Mouse (Mus musculus) ES-Bruce4 (cell line): ENCODE data around the gene Acod1. TPM values are rescaled to one million over a fixed set of nuclear protein-coding genes. Genes with fewer than 3 reads are reported as not detected.

Experiments
- H3K27ac ChIP-seq: 2 replicates; pipeline ENCODE4 v1.5.1; 2012; ENCODE audit warnings: low read length, inconsistent platforms; ENCODE audit not compliant: insufficient read depth
- H3K27me3 ChIP-seq: 2 replicates; pipeline ENCODE4 v1.6.1; 2012; ENCODE audit warnings: mild to moderate bottlenecking, low read length, inconsistent platforms; ENCODE audit not compliant: control insufficient read depth, poor library complexity, insufficient read depth, severe bottlenecking
- H3K36me3 ChIP-seq: 2 replicates; pipeline ENCODE4 v1.6.1; 2012; ENCODE audit warnings: inconsistent platforms, mild to moderate bottlenecking, low read length, moderate library complexity; ENCODE audit not compliant: control insufficient read depth, poor library complexity, insufficient read depth, severe bottlenecking
- H3K4me1 ChIP-seq: one replicate; pipeline ENCODE4 v1.8.1; 2011; ENCODE audit warnings: low read length; ENCODE audit not compliant: control insufficient read depth, insufficient read depth
- H3K4me3 ChIP-seq: 2 replicates; pipeline ENCODE4 v1.5.1; 2011; ENCODE audit warnings: low read depth, mild to moderate bottlenecking, low read length
- H3K9ac ChIP-seq: 2 replicates; pipeline ENCODE4 v1.6.1; 2012; ENCODE audit warnings: low read depth, mild to moderate bottlenecking, inconsistent platforms; ENCODE audit not compliant: poor library complexity, severe bottlenecking
- H3K9me3 ChIP-seq: replicated peaks from 2 replicates; pipeline ENCODE4 v1.6.1; 2012; ENCODE audit warnings: mild to moderate bottlenecking, low read length, inconsistent platforms; ENCODE audit not compliant: control insufficient read depth, poor library complexity, insufficient read depth, severe bottlenecking
- CTCF ChIP-seq: IDR thresholded peaks from one replicate; pipeline ENCODE4 v1.8.1; 2011; ENCODE audit warnings: low read depth, low read length
- EP300 ChIP-seq: IDR thresholded peaks from 2 replicates; pipeline ENCODE4 v1.6.1; 2011; ENCODE audit warnings: low read depth, low read length; ENCODE audit not compliant: insufficient read depth
- POLR2A ChIP-seq: IDR thresholded peaks from one replicate; pipeline ENCODE4 v1.8.1; 2011; ENCODE audit warnings: low read length; ENCODE audit not compliant: insufficient read depth
- polyA plus RNA-seq: library from polyadenylated mRNA; stranded (reverse); fragments of >200 nt; gene quantifications from 2 replicates; pipeline ENCODE4 v1.2.4, GENCODE M21; 2011; ENCODE audit warnings: low read depth; ENCODE audit not compliant: missing spikeins, insufficient read depth, insufficient read length

Gene Acod1
- polyA plus RNA-seq, 1 experiment = not detected

DNA sequence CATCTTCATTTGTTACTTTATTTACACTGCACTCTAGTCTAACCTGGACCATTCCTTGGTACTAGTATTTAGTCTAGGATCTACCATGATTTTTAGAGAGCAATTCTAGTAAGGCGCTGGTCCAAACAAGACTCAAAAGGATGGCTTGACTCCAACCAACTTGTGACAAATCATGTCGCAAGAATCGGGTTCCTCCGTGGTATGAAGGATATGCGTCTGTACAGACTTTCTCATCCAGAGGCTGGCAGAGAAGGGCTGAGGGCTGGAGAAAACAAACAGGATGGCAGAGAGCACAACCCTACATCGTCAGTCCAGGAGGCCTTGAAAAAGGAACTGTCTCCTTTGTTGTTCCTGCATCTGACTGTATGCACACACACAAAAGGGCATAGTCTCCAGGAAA lies 49.8 kb downstream of the Acod1 start:
- H3K9me3 ChIP-seq = no peaks in the 10 kb centered on the region
- H3K36me3 ChIP-seq = peaks cover 47% of the 10 kb centered on the region
- no peak for TF ChIP-seq EP300
- no peak for TF ChIP-seq CTCF
- no peak for TF ChIP-seq POLR2A
- H3K27ac ChIP-seq = no peak overlapping the region
- H3K9ac ChIP-seq = 0 out of 2 replicates have a peak overlapping the region, but pooled peaks have one; percentile 36
- no peaks in the 10 kb centered on the region for H3K27me3 ChIP-seq
- no peak overlapping the region for H3K4me3 ChIP-seq
- peaks cover 6% of the 10 kb centered on the region for H3K4me1 ChIP-seq

DNA sequence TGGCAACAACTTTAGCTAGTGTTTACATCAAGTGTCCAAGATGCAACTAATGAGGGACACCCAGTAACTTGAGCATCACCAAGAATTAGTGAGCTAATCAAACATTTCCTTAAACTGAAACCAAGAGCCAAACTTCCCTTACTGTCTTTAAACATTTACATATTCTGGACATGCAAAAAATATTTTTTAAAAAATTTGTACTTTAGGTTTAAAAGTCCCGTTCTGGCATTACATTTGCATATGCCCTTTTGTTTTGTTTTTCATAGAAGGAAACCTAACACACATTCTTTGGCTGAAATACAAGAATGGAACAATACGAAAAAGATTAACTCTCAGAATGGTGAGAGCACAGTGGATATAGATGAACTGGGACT lies 51.4 kb downstream of the Acod1 start:
- H3K27me3 ChIP-seq = no peaks in the 10 kb centered on the region
- no peak for TF ChIP-seq CTCF
- H3K9me3 ChIP-seq = no peaks in the 10 kb centered on the region
- H3K4me3 ChIP-seq = peak overlapping the region; percentile 79
- peak overlapping the region; percentile 68 for H3K27ac ChIP-seq
- peaks cover 32% of the 10 kb centered on the region for H3K36me3 ChIP-seq
- peaks cover 6% of the 10 kb centered on the region for H3K4me1 ChIP-seq
- H3K9ac ChIP-seq = peak overlapping the region; percentile 100

DNA sequence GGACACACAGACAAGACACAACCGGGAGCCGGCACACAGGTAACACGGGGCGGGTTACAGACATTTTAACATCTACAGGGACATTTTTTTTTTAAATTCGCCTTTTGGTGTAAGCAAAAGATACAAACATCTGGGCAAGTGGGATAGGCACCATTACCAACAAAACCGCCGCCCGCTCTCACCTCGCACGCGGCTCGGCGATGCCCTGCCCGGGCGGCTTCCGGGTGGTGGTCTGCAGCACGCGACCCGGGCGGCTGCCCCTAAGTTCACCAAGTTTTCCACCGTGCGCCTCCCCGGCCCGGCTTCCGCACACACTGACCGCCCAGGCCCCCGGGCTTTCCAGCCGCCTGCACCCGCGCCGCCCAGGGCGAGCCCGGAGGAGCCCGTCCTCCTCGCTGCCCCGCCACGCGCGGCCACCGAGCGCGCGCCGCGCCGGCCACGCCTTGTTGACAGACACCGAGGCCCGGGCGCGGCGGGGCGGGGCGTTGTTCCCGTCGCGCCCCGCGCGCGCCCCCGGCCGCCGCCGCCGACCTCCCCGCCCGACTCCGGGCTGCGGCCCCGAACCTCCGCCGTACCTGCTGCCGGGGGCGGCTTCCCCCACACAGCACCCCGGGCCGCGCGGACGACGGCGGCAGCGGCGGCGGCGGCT lies 51.9 kb downstream of the Acod1 start:
- H3K36me3 ChIP-seq = peaks cover 27% of the 10 kb centered on the region
- H3K4me3 ChIP-seq = peak overlapping the region; percentile 94
- no peaks in the 10 kb centered on the region for H3K27me3 ChIP-seq
- TF ChIP-seq POLR2A (no peak), CTCF (no peak), EP300 (no peak)
- peaks cover 6% of the 10 kb centered on the region for H3K4me1 ChIP-seq
- H3K9ac ChIP-seq = peak overlapping the region; percentile 100
- peak overlapping the region; percentile 98 for H3K27ac ChIP-seq
- no peaks in the 10 kb centered on the region for H3K9me3 ChIP-seq

DNA sequence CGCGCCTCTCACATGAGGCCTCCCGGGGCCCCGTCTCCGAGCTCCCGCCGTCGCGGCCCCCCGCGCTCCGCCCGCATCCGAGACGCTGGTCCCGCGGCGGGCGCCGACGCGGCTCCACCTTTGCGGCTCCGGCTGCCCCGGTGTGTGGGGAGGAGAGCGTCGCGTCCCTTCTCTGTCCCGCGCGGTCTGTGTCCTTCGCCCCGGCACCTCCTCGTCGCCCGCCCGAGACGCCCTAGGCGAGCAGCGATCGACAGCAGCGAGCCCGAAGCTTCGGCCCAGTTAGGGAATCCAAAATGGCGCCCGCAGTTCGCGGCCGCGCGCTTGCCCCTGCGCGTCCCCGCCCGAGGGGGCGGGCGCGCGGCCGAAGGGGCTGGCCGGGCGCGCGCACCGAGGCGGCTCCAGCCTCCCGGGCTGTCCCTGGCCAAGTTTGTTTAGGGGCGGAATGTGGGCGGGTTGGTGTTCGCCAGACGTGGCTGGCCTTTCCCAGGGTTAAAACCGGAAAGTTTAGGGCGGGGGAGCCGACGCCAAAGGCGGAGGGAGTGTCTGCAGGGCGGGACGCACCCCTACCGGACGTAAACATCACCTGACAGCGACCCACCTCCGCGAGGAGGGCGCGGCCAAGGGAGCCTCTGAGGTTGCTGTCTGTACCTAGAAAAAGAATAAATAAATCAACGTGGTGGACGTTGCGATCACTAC lies 52.6 kb downstream of the Acod1 start, which contains the start of gene Fbxl3:
Fbxl3 (minus strand) TSS at position 329 of the 696 bp plus-strand sequence.
- no peaks in the 10 kb centered on the region for H3K9me3 ChIP-seq
- no peak for TF ChIP-seq POLR2A
- peak; percentile 96 for TF ChIP-seq EP300
- TF ChIP-seq CTCF = no peak
- peak within 1 kb of the TSS; percentile 98 for H3K27ac ChIP-seq
- H3K27me3 ChIP-seq = no peaks in the 10 kb centered on the region
- peak within 1 kb of the TSS; percentile 100 for H3K9ac ChIP-seq
- peaks cover 20% of the 10 kb centered on the region for H3K36me3 ChIP-seq
- H3K4me3 ChIP-seq = peak within 1 kb of the TSS; percentile 94
- H3K4me1 ChIP-seq = peaks cover 6% of the 10 kb centered on the region

DNA sequence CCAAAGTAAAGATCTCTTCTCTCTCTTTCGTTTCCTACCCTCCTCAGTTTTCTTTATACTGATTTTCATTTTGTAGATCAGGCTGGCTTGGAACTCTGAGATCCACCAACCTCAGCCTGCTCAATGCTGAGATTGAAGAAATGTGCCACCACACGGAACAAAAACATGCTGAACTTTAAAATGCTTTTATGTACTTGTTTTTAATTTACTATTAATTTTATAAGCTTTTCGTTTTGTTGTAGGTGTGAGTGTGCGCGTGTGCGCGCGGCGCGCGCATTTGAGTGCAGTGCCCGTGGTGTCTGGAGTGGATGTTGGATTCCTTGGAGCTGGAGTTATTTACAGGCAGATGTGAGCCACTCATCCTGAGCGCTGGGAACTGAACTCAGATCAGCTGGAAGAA lies 53.5 kb downstream of the Acod1 start:
- TF ChIP-seq POLR2A (no peak), EP300 (no peak), CTCF (no peak)
- H3K36me3 ChIP-seq = peaks cover 13% of the 10 kb centered on the region
- peak overlapping the region; percentile 71 for H3K9ac ChIP-seq
- H3K4me1 ChIP-seq = peaks cover 5% of the 10 kb centered on the region
- H3K9me3 ChIP-seq = no peaks in the 10 kb centered on the region
- H3K4me3 ChIP-seq = no peak overlapping the region; the same call in 1 of the 2 replicates
- 0 out of 2 replicates have a peak overlapping the region, but pooled peaks have one; percentile 39 for H3K27ac ChIP-seq
- H3K27me3 ChIP-seq = no peaks in the 10 kb centered on the region

DNA sequence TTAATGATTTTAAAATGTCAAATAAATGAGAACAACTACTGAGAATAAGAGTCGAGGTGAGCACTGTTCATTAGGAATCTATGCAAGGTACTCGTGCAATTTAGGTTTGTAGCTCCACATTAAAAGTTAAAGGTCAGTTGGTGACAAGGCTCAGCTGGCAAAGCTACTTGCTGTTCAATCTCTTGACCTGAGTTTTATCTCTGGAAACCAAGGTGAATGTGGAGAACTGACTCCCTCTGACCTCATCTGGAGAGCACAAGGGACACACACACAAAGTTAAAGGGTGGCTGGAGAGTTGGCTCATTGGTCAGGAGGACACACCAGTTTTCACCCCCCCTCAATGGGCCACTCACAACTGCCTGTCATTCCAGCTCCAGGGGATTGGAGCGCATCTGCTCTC lies 54.4 kb downstream of the Acod1 start:
- TF ChIP-seq CTCF (no peak), POLR2A (no peak), EP300 (no peak)
- H3K27ac ChIP-seq = no peak overlapping the region; the same call in 1 of the 2 replicates
- peaks cover 7% of the 10 kb centered on the region for H3K36me3 ChIP-seq
- peaks cover 4% of the 10 kb centered on the region for H3K4me1 ChIP-seq
- H3K9ac ChIP-seq = no peak overlapping the region; the same call in 1 of the 2 replicates
- H3K9me3 ChIP-seq = no peaks in the 10 kb centered on the region
- no peaks in the 10 kb centered on the region for H3K27me3 ChIP-seq
- H3K4me3 ChIP-seq = no peak overlapping the region
